Mouse (Mus musculus) liver, adult 2 months (tissue): ENCODE results near the gene Polk.

ENCODE experiments used
- CTCF ChIP-seq: fragments of 200-500 bp; IDR thresholded peaks from 2 replicates; pipeline ENCODE4 v1.5.1; 2011; ENCODE audit warnings: low read depth, low read length, control low read depth
- POLR2A ChIP-seq: fragments of 200-500 bp; IDR thresholded peaks from 2 replicates; pipeline ENCODE4 v1.6.1; 2011; ENCODE audit warnings: low read length, control low read depth; ENCODE audit not compliant: insufficient read depth; ENCODE audit errors: extremely low read depth

- no peak for TF ChIP-seq CTCF
- no peak for TF ChIP-seq POLR2A
These were observed 36.1 kb downstream of the Polk start for GRCm38 (mm10) chr13:96506313-96506712.
